Mouse (Mus musculus) thymus, adult 2 months (tissue): ENCODE results near the gene Mob4. TPM values are rescaled to one million over a fixed set of nuclear protein-coding genes. Genes with fewer than 3 reads are reported as not detected.

Experiments
- DNase-seq: peaks from one replicate; pipeline ENCODE4 v3.0.0; 2021
- H3K27ac ChIP-seq: fragments of 200-500 bp; 2 replicates; pipeline ENCODE4 v1.5.1; 2012; ENCODE audit warnings: low read length, control low read depth; ENCODE audit not compliant: control insufficient read depth, insufficient read depth
- H3K27me3 ChIP-seq: fragments of 200-500 bp; 2 replicates; pipeline ENCODE4 v1.6.1; 2012; ENCODE audit warnings: mild to moderate bottlenecking, low read length, moderate library complexity, mixed read lengths; ENCODE audit not compliant: control insufficient read depth, insufficient read depth
- H3K36me3 ChIP-seq: fragments of 200-500 bp; 2 replicates; pipeline ENCODE4 v1.6.1; 2012; ENCODE audit warnings: mild to moderate bottlenecking, low read length, moderate library complexity; ENCODE audit not compliant: control insufficient read depth, insufficient read depth
- H3K4me1 ChIP-seq: fragments of 200-500 bp; replicated peaks from 2 replicates; pipeline ENCODE4 v1.6.1; 2012; ENCODE audit warnings: low read length; ENCODE audit not compliant: control insufficient read depth, insufficient read depth
- H3K4me3 ChIP-seq: fragments of 200-500 bp; 2 replicates; pipeline ENCODE4 v1.5.1; 2012; ENCODE audit warnings: mild to moderate bottlenecking, low read length, control low read depth, moderate library complexity; ENCODE audit not compliant: control insufficient read depth, insufficient read depth
- CTCF ChIP-seq: fragments of 200-500 bp; IDR thresholded peaks from 2 replicates; pipeline ENCODE4 v1.5.1; 2012; ENCODE audit warnings: mild to moderate bottlenecking, control low read depth, low read length, moderate library complexity, borderline replicate concordance; ENCODE audit not compliant: control insufficient read depth, poor library complexity, insufficient read depth; ENCODE audit errors: extremely low read depth
- POLR2A ChIP-seq: fragments of 200-500 bp; IDR thresholded peaks from 2 replicates; pipeline ENCODE4 v1.6.1; 2012; ENCODE audit warnings: mild to moderate bottlenecking, low read length, control low read depth, moderate library complexity; ENCODE audit not compliant: control insufficient read depth, poor library complexity, insufficient read depth; ENCODE audit errors: extremely low read depth
- WGBS: fragments of 180-500 bp; shearing (Covaris S2); methylation state at CpG from one replicate; pipeline ENCODE4 v1.1.7; 2018; 5-methylcytosine and 5-hydroxymethylcytosine counted together
- polyA plus RNA-seq: library from polyadenylated mRNA; depleted of rRNA; stranded (reverse); fragments of >200 nt; gene quantifications from 2 replicates; pipeline ENCODE4 v1.2.3, GENCODE M21; 2012; rRNA removed

The Mob4 gene
- polyA plus RNA-seq = 10.7 and 12.4 TPM in 2 replicates

DNA sequence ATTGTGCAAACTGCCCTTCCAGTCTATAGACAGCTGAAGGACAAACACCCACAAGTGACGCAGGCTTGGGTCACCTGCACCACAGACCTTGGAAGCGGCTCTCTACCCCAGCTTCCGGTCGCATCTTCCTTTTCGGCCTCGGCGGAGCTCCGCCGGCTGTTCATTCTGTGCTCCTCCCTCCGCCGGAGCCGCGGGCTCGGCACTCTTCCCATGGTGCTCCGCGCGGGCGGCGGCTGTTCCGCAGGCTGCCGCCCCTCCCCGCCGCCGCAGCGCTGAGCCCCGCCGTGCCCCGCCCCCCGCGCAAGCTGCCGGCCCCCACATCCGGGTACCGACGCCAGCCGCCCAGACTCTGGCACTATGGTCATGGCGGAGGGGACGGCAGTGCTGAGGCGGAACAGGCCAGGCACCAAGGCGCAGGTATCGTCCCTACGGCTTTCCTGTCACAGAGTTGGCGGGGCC is at the start of gene Mob4:
Gene Mob4 (plus strand): TSS at position 289 of the 459 bp plus-strand sequence.
- TF ChIP-seq POLR2A = peak; percentile 91
- no peak for TF ChIP-seq CTCF
- WGBS = under 1% methylated on average over 40 of the region's 42 CpGs
- peak; percentile 91 for DNase-seq

DNA sequence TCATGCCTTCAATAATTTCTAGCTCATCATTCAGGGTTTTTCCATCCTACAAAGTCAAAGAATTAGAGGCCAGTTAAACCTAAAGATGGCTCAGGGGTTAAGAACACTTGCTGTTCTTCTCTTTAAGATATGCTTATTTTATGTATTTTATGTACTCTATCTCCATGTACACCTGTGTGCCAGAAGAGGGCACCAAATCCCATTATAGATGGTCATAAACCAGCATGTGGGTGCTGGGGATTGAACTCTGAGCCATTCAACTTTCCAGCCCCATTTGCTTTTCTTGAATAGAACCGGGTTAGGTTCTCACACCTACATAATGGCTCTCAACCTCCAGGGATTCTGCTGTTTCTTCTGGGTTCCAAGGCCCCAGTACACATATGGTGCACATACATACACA is 48.9 kb upstream of the Mob4 start:
- peaks cover 58% of the 10 kb centered on the region for H3K36me3 ChIP-seq
- H3K27me3 ChIP-seq = no peaks in the 10 kb centered on the region
- 97% methylated on average over 1 of the region's 1 CpGs for WGBS
- no peak for DNase-seq
- H3K4me1 ChIP-seq = peaks cover 6% of the 10 kb centered on the region
- H3K27ac ChIP-seq = no peak overlapping the region
- no peak overlapping the region for H3K4me3 ChIP-seq
- TF ChIP-seq POLR2A (no peak), CTCF (no peak)

More for the DNA sequence above, at the start of gene Mob4:
- H3K4me1 ChIP-seq = peaks cover 8% of the 10 kb centered on the region
- peak within 1 kb of the TSS; percentile 82 for H3K4me3 ChIP-seq
- peak within 1 kb of the TSS; percentile 81 for H3K27ac ChIP-seq
- H3K27me3 ChIP-seq = no peaks in the 10 kb centered on the region
- no peaks in the 10 kb centered on the region for H3K36me3 ChIP-seq

DNA sequence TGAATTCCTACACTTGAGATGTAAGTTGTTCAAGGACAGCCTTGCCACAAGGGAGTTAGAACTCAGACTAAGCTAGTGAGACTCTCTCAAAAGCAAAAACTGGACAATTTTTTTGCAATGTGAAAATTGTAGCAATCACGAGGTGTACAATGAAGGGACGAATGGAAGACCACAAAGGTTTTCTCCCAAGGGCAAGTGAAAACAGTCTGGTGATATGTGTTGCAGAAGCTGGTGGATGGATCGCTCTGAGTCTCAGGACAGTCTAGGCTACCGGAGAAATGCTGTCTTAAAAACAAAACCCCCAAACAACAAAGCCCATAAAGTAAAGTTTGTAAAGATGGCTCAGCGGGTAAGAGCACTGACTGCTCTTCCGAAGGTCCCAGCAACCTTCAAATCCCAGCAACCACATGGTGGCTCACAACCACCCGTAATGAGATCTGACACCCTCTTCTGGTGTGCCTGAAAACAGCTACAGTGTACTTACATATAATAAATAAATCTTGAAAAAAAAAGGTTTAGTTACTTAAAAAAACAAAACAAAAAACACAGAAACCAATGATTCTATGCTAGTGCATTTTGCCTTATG is 45.2 kb upstream of the Mob4 start:
- no peak overlapping the region for H3K4me3 ChIP-seq
- no peak overlapping the region for H3K27ac ChIP-seq
- H3K4me1 ChIP-seq = peaks cover 8% of the 10 kb centered on the region
- no peaks in the 10 kb centered on the region for H3K27me3 ChIP-seq
- 71% methylated on average over 7 of the region's 7 CpGs for WGBS
- TF ChIP-seq CTCF (no peak), POLR2A (no peak)
- peaks cover 34% of the 10 kb centered on the region for H3K36me3 ChIP-seq
- DNase-seq = no peak

DNA sequence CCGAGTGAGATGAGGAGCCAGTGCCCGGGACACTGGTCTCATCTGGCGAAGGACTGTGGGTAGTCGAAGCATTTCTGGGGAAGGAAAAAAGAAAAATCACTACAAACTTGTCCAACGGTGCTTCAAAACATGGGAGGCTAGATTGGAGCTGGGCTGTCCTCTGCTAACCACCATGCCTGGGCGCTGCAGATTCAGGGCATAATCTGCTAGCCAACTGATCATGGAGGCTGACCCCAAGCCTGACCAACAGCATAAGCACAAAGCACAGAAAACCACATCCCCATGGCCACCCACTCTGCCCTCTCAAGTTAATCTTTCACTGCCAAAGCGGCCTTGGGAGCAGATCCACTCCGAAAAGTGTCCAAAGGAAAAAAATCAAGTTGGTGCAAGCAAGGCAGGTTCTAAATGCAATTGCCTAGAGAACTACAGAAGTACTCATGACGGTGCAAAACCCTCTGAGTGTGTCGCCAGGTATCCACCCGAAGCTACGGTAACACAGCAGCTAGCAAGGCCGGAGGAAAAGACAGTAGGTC is 44.1 kb upstream of the Mob4 start:
- no peak for TF ChIP-seq CTCF
- no peak for TF ChIP-seq POLR2A
- peak overlapping the region; percentile 17; the same call in 1 of the 2 replicates for H3K27ac ChIP-seq
- WGBS = under 1% methylated on average over 13 of the region's 13 CpGs
- peaks cover 8% of the 10 kb centered on the region for H3K4me1 ChIP-seq
- H3K36me3 ChIP-seq = peaks cover 23% of the 10 kb centered on the region
- peak overlapping the region; percentile 83 for H3K4me3 ChIP-seq
- no peaks in the 10 kb centered on the region for H3K27me3 ChIP-seq
- DNase-seq = peak; percentile 1

DNA sequence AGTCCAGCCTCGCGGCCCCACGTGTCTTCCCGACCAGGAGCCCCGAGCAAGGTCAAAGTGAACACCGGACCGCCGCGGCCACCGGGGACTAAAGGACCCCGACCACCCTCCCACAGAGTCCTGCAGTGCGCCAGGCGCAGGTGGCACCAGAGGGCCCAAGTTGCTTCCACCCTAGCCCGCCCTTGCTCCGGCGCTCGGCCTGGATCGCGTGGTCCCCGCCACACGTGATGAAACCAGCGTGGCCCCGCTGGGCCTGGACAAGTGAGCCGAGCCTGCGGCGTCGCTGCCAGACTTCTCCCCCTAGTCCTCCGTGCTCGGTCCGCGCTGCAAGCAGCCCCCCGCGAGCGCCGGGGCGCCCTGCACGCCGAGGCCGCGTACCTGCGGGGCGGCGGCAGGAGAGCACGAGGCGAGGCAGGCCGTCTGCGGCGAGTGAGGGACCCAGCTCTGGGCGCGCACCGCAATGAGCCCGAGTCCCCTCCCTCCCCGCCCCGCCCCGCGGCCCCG is 43.6 kb upstream of the Mob4 start:
- Histone ChIP-seq H3K4me3 (peak overlapping the region; percentile 83), H3K4me1 (peaks cover 8% of the 10 kb centered on the region), H3K36me3 (peaks cover 18% of the 10 kb centered on the region), H3K27ac (peak overlapping the region; percentile 17), H3K27me3 (no peaks in the 10 kb centered on the region)
- TF ChIP-seq CTCF (no peak), POLR2A (peak; percentile 72)
- WGBS = under 1% methylated on average over 51 of the region's 57 CpGs
- no peak for DNase-seq

DNA sequence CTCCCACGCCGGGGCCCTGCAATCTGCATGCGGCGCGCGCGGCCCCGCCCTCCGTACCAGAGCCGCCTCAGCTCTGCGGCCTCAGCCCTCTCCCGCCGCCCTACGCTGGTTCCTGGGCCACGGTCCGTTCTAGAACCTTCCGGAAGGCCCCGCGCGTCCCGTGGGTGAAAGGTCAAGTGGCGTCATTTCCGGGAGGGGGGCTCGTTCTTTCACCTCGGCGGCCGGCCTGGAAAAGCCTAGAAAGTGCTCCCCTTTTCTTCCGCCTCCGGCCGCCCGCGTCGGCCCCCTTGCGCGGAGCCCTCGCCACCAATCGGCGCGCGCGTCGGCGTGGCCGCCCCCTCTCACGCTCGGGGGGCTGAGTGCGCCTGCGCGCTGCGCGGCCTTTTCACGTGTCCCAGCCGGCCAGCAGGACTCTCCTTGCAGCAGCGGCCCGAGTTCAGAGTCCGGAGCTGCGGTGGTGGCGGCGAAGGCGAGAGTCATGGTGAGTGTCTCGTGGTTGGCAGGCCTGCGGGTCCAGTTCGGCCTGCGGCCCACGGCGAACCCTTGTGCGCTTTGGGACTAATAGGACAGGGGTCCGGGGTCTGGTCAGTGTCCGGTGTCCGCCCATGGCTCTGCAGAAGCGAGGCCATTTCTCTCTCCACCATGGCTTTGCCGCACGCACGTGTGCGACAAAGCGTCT is 43.0 kb upstream of the Mob4 start, which contains the start of the genes Hspe1 and Hspd1:
Gene Hspe1 (plus strand): TSS at position 201 of the 679 bp plus-strand sequence.
Gene Hspd1 (minus strand): TSS at position 312 of the 679 bp plus-strand sequence.
- 1% methylated on average over 71 of the region's 76 CpGs for WGBS
- Histone ChIP-seq H3K4me1 (peaks cover 8% of the 10 kb centered on the region), H3K27me3 (no peaks in the 10 kb centered on the region), H3K4me3 (peak within 1 kb of the TSS; percentile 83), H3K36me3 (peaks cover 12% of the 10 kb centered on the region), H3K27ac (peak within 1 kb of the TSS; percentile 17)
- TF ChIP-seq CTCF = peak; percentile 11; the same call in 1 of the 2 replicates
- peak; percentile 41 for TF ChIP-seq POLR2A
- DNase-seq = peak; percentile 98
